Mouse (Mus musculus) small intestine, adult 2 months (tissue): ENCODE measurements around the gene Nfatc2.

Source experiments
- CTCF ChIP-seq: fragments of 200-500 bp; IDR thresholded peaks from 2 replicates; pipeline ENCODE4 v1.5.1; 2012; ENCODE audit warnings: low read depth, mild to moderate bottlenecking, control low read depth, inconsistent platforms, low read length, moderate library complexity, mixed read lengths; ENCODE audit not compliant: insufficient replicate concordance, insufficient read length; ENCODE audit errors: extremely low read depth
- POLR2A ChIP-seq: fragments of 200-500 bp; IDR thresholded peaks from 2 replicates; pipeline ENCODE4 v1.6.1; 2012; ENCODE audit warnings: low read depth, mild to moderate bottlenecking, control low read depth, inconsistent platforms, low read length, moderate library complexity

DNA sequence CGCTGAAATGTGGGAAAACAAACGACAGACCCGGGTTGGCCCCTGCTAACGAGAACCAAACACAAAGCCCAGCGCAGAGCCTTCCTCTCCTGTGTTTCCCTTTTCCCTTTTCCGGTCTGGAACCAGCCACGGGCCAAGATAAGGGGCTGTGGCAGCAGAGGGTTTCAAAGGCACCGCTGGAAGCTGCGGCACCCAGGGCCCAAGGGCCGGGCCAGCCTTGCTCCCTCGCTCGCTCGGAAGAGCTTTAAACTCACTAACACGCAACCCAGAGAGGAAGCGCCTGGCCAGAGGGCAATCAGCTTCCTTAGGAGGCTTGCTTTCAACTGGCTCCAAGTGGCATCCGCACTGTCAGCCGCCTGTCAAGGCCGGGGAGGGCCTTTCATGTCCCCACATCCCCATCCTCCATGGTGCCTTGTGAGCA lies 47.9 kb downstream of the Nfatc2 start:
- no peak for TF ChIP-seq CTCF
- no peak for TF ChIP-seq POLR2A
